25 mouse cellular contexts compared by ENCODE assay signal in the genomic region with DNA sequence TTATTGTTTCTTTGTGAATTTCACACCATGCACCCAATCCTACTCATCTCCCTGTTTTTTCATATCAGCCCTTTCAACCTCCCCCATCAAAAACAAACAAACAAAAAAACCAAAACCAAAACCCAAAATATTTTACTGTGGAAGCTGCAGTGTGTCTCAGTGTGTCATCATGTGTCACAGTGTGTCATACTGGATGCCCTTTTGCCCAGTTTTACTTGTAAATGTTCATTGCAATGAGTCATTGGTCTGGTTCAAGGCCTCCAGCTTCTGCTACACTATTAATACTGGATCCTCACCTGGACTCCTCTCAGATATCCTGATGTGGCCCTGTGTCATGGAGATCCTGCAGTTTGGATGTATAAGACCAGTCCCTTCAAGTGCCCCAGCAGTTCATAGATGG.
A peak's percentile ranks its signal among the peaks of the same experiment; 100 is the strongest.
DNase-seq lines count a peak whose midpoint lies in the region; TF ChIP-seq lines count a peak whose summit lies in the region.
"Had no signal": no experiment of that assay in that cellular context is flagged by ENCODE, and none has a peak within 500 bp of the region (broad histone marks: within the 10 kb centered on the region; RNA-seq: fewer than 3 reads in every experiment).

No protein-coding gene starts in this region.

- no peaks in the 10 kb centered on the region for H3K79me2 ChIP-seq in liver, adult 2 months (ENCODE audit: control insufficient read depth, insufficient read depth, low read length)
- no peaks in the 10 kb centered on the region for H3K79me2 ChIP-seq in myocyte (ENCODE audit: control insufficient read depth, insufficient read depth)

- no peaks in the 10 kb centered on the region; the same call in 1 of the 2 replicates for H3K4me1 ChIP-seq in liver, adult 2 months (ENCODE audit: control insufficient read depth, insufficient read depth, low read length)
- H3K4me1 ChIP-seq: embryonic facial prominence, embryonic 13.5 days; hindbrain, embryonic 12.5 days; intestine, embryonic 15.5 days; midbrain, embryonic 15.5 days had no signal

- H3K4me3 ChIP-seq in liver, adult 2 months (ENCODE audit: insufficient read depth, low read depth, low read length) = no peak overlapping the region
- H3K4me3 ChIP-seq in myocyte = no peak overlapping the region
- H3K4me3 ChIP-seq: embryonic facial prominence, embryonic 13.5 days; hindbrain, embryonic 12.5 days; intestine, embryonic 15.5 days; layer of hippocampus, adult 2 months; limb, embryonic 10.5 days; limb, embryonic 15.5 days; midbrain, embryonic 15.5 days had no signal

- no peak overlapping the region for H3K9ac ChIP-seq in liver, adult 2 months (ENCODE audit: low read depth, low read length)
- H3K9ac ChIP-seq: embryonic facial prominence, embryonic 13.5 days; hindbrain, embryonic 12.5 days; intestine, embryonic 15.5 days; limb, embryonic 15.5 days; midbrain, embryonic 15.5 days had no signal

- H3K36me3 ChIP-seq in liver, adult 2 months (ENCODE audit: control insufficient read depth, insufficient read depth, low read length) = no peaks in the 10 kb centered on the region
- no peaks in the 10 kb centered on the region for H3K36me3 ChIP-seq in myocyte (ENCODE audit: control insufficient read depth, insufficient read depth)
- H3K36me3 ChIP-seq: embryonic facial prominence, embryonic 13.5 days; hindbrain, embryonic 12.5 days; intestine, embryonic 15.5 days; limb, embryonic 10.5 days; limb, embryonic 15.5 days; midbrain, embryonic 15.5 days had no signal

- H3K4me2 ChIP-seq in myocyte (ENCODE audit: low read depth) = no peak overlapping the region
- H3K4me2 ChIP-seq: embryonic facial prominence, embryonic 13.5 days; heart, embryonic 11.5 days; hindbrain, embryonic 12.5 days; intestine, embryonic 15.5 days; limb, embryonic 15.5 days; midbrain, embryonic 15.5 days had no signal

- no peak for TF ChIP-seq CTCF in liver, adult 2 months (IDR thresholded peaks at IDR 0.05; ENCODE audit: low read depth, low read length)

- DNase-seq in liver, adult 2 months (ENCODE audit: extremely low read depth, low read depth, low spot score) = peak; percentile 43
- DNase-seq in liver (no peak), 416B (ENCODE audit: low read depth) (peak; percentile 66)
- peak; percentile 22 for DNase-seq in adrenal gland, postnatal 10 days
- DNase-seq in gastrocnemius, adult 18-20 months (ENCODE audit: low spot score) = no peak
- no peak for DNase-seq in left cerebral cortex, adult 9 months (ENCODE audit: low spot score in 2 of 2)
- DNase-seq in right cerebral cortex, adult 18-20 months = no peak
- DNase-seq: cerebellum, adult 11-12 months; cerebellum, adult 9-11 months; embryo, embryonic 11 days; gastrocnemius, postnatal 25 days; heart, postnatal 36 days; kidney, adult 2 months; kidney, postnatal 36 days; lung, postnatal 4 days had no signal

- no peak overlapping the region for H3K27ac ChIP-seq in liver, adult 2 months (replicated peaks; ENCODE audit: insufficient read depth, low read depth, low read length)
- H3K27ac ChIP-seq: embryonic facial prominence, embryonic 13.5 days; hindbrain, embryonic 12.5 days; hindbrain, postnatal 0 days; intestine, embryonic 15.5 days; layer of hippocampus, adult 2 months; limb, embryonic 10.5 days; limb, embryonic 15.5 days; midbrain, embryonic 15.5 days had no signal

- H3ac ChIP-seq in myocyte (ENCODE audit: control insufficient read depth, insufficient read length) = no peak overlapping the region

- no peaks in the 10 kb centered on the region for H3K27me3 ChIP-seq in liver, adult 2 months (ENCODE audit: control insufficient read depth, insufficient read depth, low read length)
- no peaks in the 10 kb centered on the region for H3K27me3 ChIP-seq in myocyte (ENCODE audit: control insufficient read depth, insufficient read depth, insufficient read length)
- H3K27me3 ChIP-seq: embryonic facial prominence, embryonic 13.5 days; hindbrain, embryonic 12.5 days; intestine, embryonic 15.5 days; limb, embryonic 15.5 days; midbrain, embryonic 15.5 days had no signal

- TF ChIP-seq POLR2A in liver, adult 2 months (IDR thresholded peaks at IDR 0.05; ENCODE audit: extremely low read depth, insufficient read depth, low read length) = no peak
- TF ChIP-seq POLR2A in myocyte (IDR thresholded peaks at IDR 0.05; ENCODE audit: insufficient read length, low read depth) = no peak

TF ChIP-seq in myocyte, 11 proteins besides CTCF, POLR2A, EP300 and RAD21:
- TF ChIP-seq TCF3 (IDR thresholded peaks at IDR 0.05; ENCODE audit: insufficient read length, low read depth) = no peak
- TF ChIP-seq MYOG (IDR thresholded peaks at IDR 0.05; ENCODE audit: control insufficient read depth in 1 of 3, insufficient read depth in 1 of 3, insufficient read length in 2 of 3, low read depth in 2 of 3) = no peak
- no peak for TF ChIP-seq MAX (IDR thresholded peaks at IDR 0.05; ENCODE audit: low read depth)
- TF ChIP-seq USF1 (IDR thresholded peaks at IDR 0.05; ENCODE audit: low read depth) = no peak
- TF ChIP-seq SRF (IDR thresholded peaks at IDR 0.05; ENCODE audit: control insufficient read depth, insufficient read length, low read depth) = no peak
- TF ChIP-seq CEBPB (IDR thresholded peaks at IDR 0.05; ENCODE audit: insufficient read depth, poor library complexity, severe bottlenecking) = peak; percentile 81
- no peak for TF ChIP-seq E2F4 (IDR thresholded peaks at IDR 0.05; ENCODE audit: insufficient read depth)
- no peak for TF ChIP-seq MYOD1 (IDR thresholded peaks at IDR 0.05; ENCODE audit: control insufficient read depth in 1 of 3, insufficient read length in 2 of 3, low read depth in 2 of 3)
- TF ChIP-seq REST (IDR thresholded peaks at IDR 0.05; ENCODE audit: insufficient read depth, insufficient read length) = no peak

Comparison
In these comparisons a context has a peak if more than half of its experiments do, and no peak if none do; other contexts are left out.
1. DNase-seq: peak in liver, adult 2 months (single experiment), 416B (single experiment) and adrenal gland, postnatal 10 days (single experiment); none in liver (single experiment), gastrocnemius, adult 18-20 months (single experiment), left cerebral cortex, adult 9 months (0 of 2) and right cerebral cortex, adult 18-20 months (single experiment).